ENCODE assay signal across 22 mouse cellular contexts in genomic region chr1:52363625-52364024, GRCm38 (mm10).
DNase-seq lines count a peak whose midpoint lies in the region; ATAC-seq and TF ChIP-seq lines count a peak whose summit lies in the region.
"Had no signal": no experiment of that assay in that cellular context is flagged by ENCODE, and none has a peak within 500 bp of the region (broad histone marks: within the 10 kb centered on the region; RNA-seq: fewer than 3 reads in every experiment).

No protein-coding gene starts in this region.

- 76% methylated on average over 3 of the region's 3 CpGs for WGBS in forebrain, embryonic 15.5 days
- WGBS in forebrain, embryonic 12.5 days = 83% methylated on average over 3 of the region's 3 CpGs
- 69% methylated on average over 3 of the region's 3 CpGs for WGBS in liver, embryonic 12.5 days (ENCODE audit: insufficient replicate concordance)

- TF ChIP-seq CTCF in left cerebral cortex, adult 2 months (IDR thresholded peaks at IDR 0.05) = no peak

- H3K27me3 ChIP-seq in forebrain, embryonic 15.5 days = no peaks in the 10 kb centered on the region
- H3K27me3 ChIP-seq in forebrain, embryonic 12.5 days = no peaks in the 10 kb centered on the region
- H3K27me3 ChIP-seq in liver, embryonic 12.5 days (replicated peaks) = no peaks in the 10 kb centered on the region
- H3K27me3 ChIP-seq: embryonic facial prominence, embryonic 12.5 days; heart, embryonic 13.5 days; hindbrain, embryonic 12.5 days; intestine, embryonic 15.5 days had no signal

- H3K4me3 ChIP-seq in forebrain, embryonic 15.5 days = no peak overlapping the region
- no peak overlapping the region for H3K4me3 ChIP-seq in forebrain, embryonic 12.5 days (replicated peaks)
- H3K4me3 ChIP-seq in left cerebral cortex, adult 2 months = no peak overlapping the region
- no peak overlapping the region for H3K4me3 ChIP-seq in liver, embryonic 12.5 days
- H3K4me3 ChIP-seq: embryonic facial prominence, embryonic 12.5 days; heart, embryonic 13.5 days; hindbrain, embryonic 12.5 days; intestine, embryonic 15.5 days had no signal

- no peak overlapping the region for H3K27ac ChIP-seq in forebrain, embryonic 15.5 days (replicated peaks)
- no peak overlapping the region for H3K27ac ChIP-seq in forebrain, embryonic 12.5 days
- H3K27ac ChIP-seq in left cerebral cortex, adult 2 months = 0 out of 2 replicates have a peak overlapping the region, but pooled peaks have one; percentile 38
- H3K27ac ChIP-seq in liver, embryonic 12.5 days = no peak overlapping the region
- H3K27ac ChIP-seq: embryonic facial prominence, embryonic 12.5 days; heart, embryonic 13.5 days; hindbrain, embryonic 12.5 days; intestine, embryonic 15.5 days had no signal

- H3K36me3 ChIP-seq in forebrain, embryonic 15.5 days = no peaks in the 10 kb centered on the region
- H3K36me3 ChIP-seq in forebrain, embryonic 12.5 days (replicated peaks) = no peaks in the 10 kb centered on the region
- H3K36me3 ChIP-seq in liver, embryonic 12.5 days = no peaks in the 10 kb centered on the region
- H3K36me3 ChIP-seq: embryonic facial prominence, embryonic 12.5 days; G1E; heart, embryonic 13.5 days; hindbrain, embryonic 12.5 days; intestine, embryonic 15.5 days had no signal

- H3K9ac ChIP-seq in forebrain, embryonic 15.5 days (replicated peaks) = no peak overlapping the region
- no peak overlapping the region for H3K9ac ChIP-seq in forebrain, embryonic 12.5 days
- H3K9ac ChIP-seq in liver, embryonic 12.5 days = no peak overlapping the region
- H3K9ac ChIP-seq: embryonic facial prominence, embryonic 12.5 days; heart, embryonic 13.5 days; hindbrain, embryonic 12.5 days; intestine, embryonic 15.5 days had no signal

- 0 out of 2 replicates have a peak, but pooled peaks have one; percentile 29 for ATAC-seq in forebrain, embryonic 15.5 days (replicated peaks)
- ATAC-seq in forebrain, embryonic 12.5 days (ENCODE audit: low FRiP score) = no peak
- peak; percentile 87 for ATAC-seq in activated CD4-positive, CD25-positive, alpha-beta regulatory T cell, adult 4 months
- no peak for ATAC-seq in liver, embryonic 12.5 days
- ATAC-seq: forebrain, embryonic 14.5 days; hindbrain, embryonic 16.5 days; intestine, embryonic 15.5 days had no signal

- no peaks in the 10 kb centered on the region for H3K4me1 ChIP-seq in forebrain, embryonic 15.5 days
- no peaks in the 10 kb centered on the region for H3K4me1 ChIP-seq in forebrain, embryonic 12.5 days
- H3K4me1 ChIP-seq in liver, embryonic 12.5 days = no peaks in the 10 kb centered on the region
- H3K4me1 ChIP-seq: embryonic facial prominence, embryonic 12.5 days; hindbrain, embryonic 12.5 days; intestine, embryonic 15.5 days had no signal

- DNase-seq in left cerebral cortex, adult 2 months (ENCODE audit: extremely low spot score in 1 of 2, low spot score in 2 of 2) = no peak
- DNase-seq in left cerebral cortex, adult 8-10 months (ENCODE audit: low spot score in 2 of 2) = no peak
- peak; percentile 9 for DNase-seq in naive thymus-derived CD4-positive, alpha-beta T cell, adult 2 months (ENCODE audit: low read depth)
- DNase-seq in lung, postnatal 25 days (ENCODE audit: low spot score) = no peak
- DNase-seq: adrenal gland, postnatal 10 days; cerebellum, adult 11-12 months; cerebellum, adult 9-10 months; cerebellum, postnatal 25 days; gastrocnemius, postnatal 36 days; heart, adult 11 months; heart, postnatal 4 days had no signal

- intact Hi-C loops in left cerebral cortex, adult 2 months (cut with DNase I) = no loop called here

- H3K9me3 ChIP-seq in forebrain, embryonic 15.5 days = no peaks in the 10 kb centered on the region
- H3K9me3 ChIP-seq in forebrain, embryonic 12.5 days = no peaks in the 10 kb centered on the region
- H3K9me3 ChIP-seq in liver, embryonic 12.5 days (replicated peaks) = no peaks in the 10 kb centered on the region
- H3K9me3 ChIP-seq: embryonic facial prominence, embryonic 12.5 days; G1E; heart, embryonic 13.5 days; hindbrain, embryonic 12.5 days; intestine, embryonic 15.5 days had no signal

- no peak overlapping the region for H3K4me2 ChIP-seq in forebrain, embryonic 15.5 days (replicated peaks)
- H3K4me2 ChIP-seq in forebrain, embryonic 12.5 days = no peak overlapping the region
- H3K4me2 ChIP-seq in liver, embryonic 12.5 days = no peak overlapping the region
- H3K4me2 ChIP-seq: embryonic facial prominence, embryonic 12.5 days; heart, embryonic 13.5 days; hindbrain, embryonic 12.5 days; intestine, embryonic 15.5 days had no signal

Comparison
In these comparisons a context has a peak if more than half of its experiments do, and no peak if none do; other contexts are left out.
1. ATAC-seq: peak in forebrain, embryonic 15.5 days (single experiment) and activated CD4-positive, CD25-positive, alpha-beta regulatory T cell, adult 4 months (single experiment); none in forebrain, embryonic 12.5 days (single experiment) and liver, embryonic 12.5 days (single experiment).